Mouse (Mus musculus) ZHBTc4 (cell line): ENCODE measurements around the gene Acp4.
"Not testable (repeated sequence)": the region's sequence is repeated elsewhere in the genome, so short reads cannot be mapped to it uniquely, and the experiment has no call there.

Experiments used
- DNase-seq: peaks from one replicate; pipeline ENCODE4 v3.0.0-alpha.2; 2011; ENCODE audit warnings: low read depth, low spot score

Gene Acp4

GRCm38 (mm10) chr7:44262791-44263643 is 5.8 kb upstream of the Acp4 start:
- DNase-seq, result peak; percentile 96

- no peak for DNase-seq
Observed at GRCm38 (mm10) chr7:44261147-44261546, 4.0 kb upstream of the Acp4 start, which contains the start of gene Gm15517. Gene Gm15517 (plus strand): TSS chr7:44261447.

- DNase-seq, result no peak
Observed at GRCm38 (mm10) chr7:44260410-44260809, 3.2 kb upstream of the Acp4 start.

GRCm38 (mm10) chr7:44254930-44255329 is 2.2 kb downstream of the Acp4 start:
- DNase-seq, result no peak

- no peak for DNase-seq
Observed at GRCm38 (mm10) chr7:44253023-44253616, 4.1 kb downstream of the Acp4 start.

GRCm38 (mm10) chr7:44250732-44251275 is 6.4 kb downstream of the Acp4 start:
- DNase-seq, result not testable (repeated sequence)

- no peak for DNase-seq
Observed at GRCm38 (mm10) chr7:44249248-44249647, 7.9 kb downstream of the Acp4 start.

GRCm38 (mm10) chr7:44247971-44248370 is 9.2 kb downstream of the Acp4 start:
- DNase-seq, result no peak

- DNase-seq, result peak; percentile 85
Observed at GRCm38 (mm10) chr7:44246984-44247470, 10.2 kb downstream of the Acp4 start.

GRCm38 (mm10) chr7:44246055-44246983 is 10.9 kb downstream of the Acp4 start, which contains the start of the genes 1700028J19Rik and 2410002F23Rik:
Gene 1700028J19Rik (minus strand): TSS chr7:44246695.
Gene 2410002F23Rik (plus strand): TSS chr7:44246722.
- DNase-seq, result peak; percentile 93

- no peak for DNase-seq
Observed at GRCm38 (mm10) chr7:44244080-44244479, 13.1 kb downstream of the Acp4 start.

GRCm38 (mm10) chr7:44241163-44241562 is 16.0 kb downstream of the Acp4 start:
- DNase-seq, result no peak

- no peak for DNase-seq
Observed at GRCm38 (mm10) chr7:44240712-44241111, 16.5 kb downstream of the Acp4 start.

GRCm38 (mm10) chr7:44239913-44240312 is 17.3 kb downstream of the Acp4 start:
- DNase-seq, result no peak

GRCm38 (mm10) chr7:44235909-44236308 is 21.3 kb downstream of the Acp4 start, which contains the start of gene Gm36864:
Gene Gm36864 (plus strand): TSS chr7:44236177.
- no peak for DNase-seq

- peak; percentile 83 for DNase-seq
Observed at GRCm38 (mm10) chr7:44225076-44225475, 32.1 kb downstream of the Acp4 start, which contains the start of gene Klk1. Gene Klk1 (plus strand): TSS chr7:44225360.

GRCm38 (mm10) chr7:44222335-44222734 is 34.8 kb downstream of the Acp4 start:
- DNase-seq, result not testable (repeated sequence)

GRCm38 (mm10) chr7:44221601-44222000 is 35.6 kb downstream of the Acp4 start:
- DNase-seq, result not testable (repeated sequence)

- no peak for DNase-seq
Observed at GRCm38 (mm10) chr7:44215645-44216044, 41.5 kb downstream of the Acp4 start, which contains the start of gene Klk1b5. Gene Klk1b5 (plus strand): TSS chr7:44215945.

GRCm38 (mm10) chr7:44208307-44208706 is 48.9 kb downstream of the Acp4 start:
- DNase-seq, result no peak

GRCm38 (mm10) chr7:44207135-44207534 is 50.0 kb downstream of the Acp4 start, which contains the start of gene Klk1b4:
Gene Klk1b4 (plus strand): TSS chr7:44207435.
- DNase-seq, result not testable (repeated sequence)
